Mouse (Mus musculus) megakaryocyte, adult 5-6 weeks (primary cell): ENCODE measurements around the gene Fam19a3. TPM values are rescaled to one million over a fixed set of nuclear protein-coding genes. Genes with fewer than 3 reads are reported as not detected.

Source experiments
- ATAC-seq: 2 replicates; pipeline ENCODE4 v1.8.0; 2016; ENCODE audit warnings: mild to moderate bottlenecking, inconsistent platforms; ENCODE audit not compliant: poor library complexity, severe bottlenecking
- total RNA-seq, 2 experiments: library from RNA; stranded (forward) in 1 of 2; stranded (reverse) in 1 of 2; fragments of 153-499, 151-499 nt in 1 of 2; fragments of 221-1000, 200-1000 nt in 1 of 2; gene quantifications; 2 replicates each; pipeline versions ENCODE4 v1.2.3 to v1.2.4; 2015 to 2017

Gene Fam19a3
- total RNA-seq, 2 experiments from 2014 or later, result not detected

DNA sequence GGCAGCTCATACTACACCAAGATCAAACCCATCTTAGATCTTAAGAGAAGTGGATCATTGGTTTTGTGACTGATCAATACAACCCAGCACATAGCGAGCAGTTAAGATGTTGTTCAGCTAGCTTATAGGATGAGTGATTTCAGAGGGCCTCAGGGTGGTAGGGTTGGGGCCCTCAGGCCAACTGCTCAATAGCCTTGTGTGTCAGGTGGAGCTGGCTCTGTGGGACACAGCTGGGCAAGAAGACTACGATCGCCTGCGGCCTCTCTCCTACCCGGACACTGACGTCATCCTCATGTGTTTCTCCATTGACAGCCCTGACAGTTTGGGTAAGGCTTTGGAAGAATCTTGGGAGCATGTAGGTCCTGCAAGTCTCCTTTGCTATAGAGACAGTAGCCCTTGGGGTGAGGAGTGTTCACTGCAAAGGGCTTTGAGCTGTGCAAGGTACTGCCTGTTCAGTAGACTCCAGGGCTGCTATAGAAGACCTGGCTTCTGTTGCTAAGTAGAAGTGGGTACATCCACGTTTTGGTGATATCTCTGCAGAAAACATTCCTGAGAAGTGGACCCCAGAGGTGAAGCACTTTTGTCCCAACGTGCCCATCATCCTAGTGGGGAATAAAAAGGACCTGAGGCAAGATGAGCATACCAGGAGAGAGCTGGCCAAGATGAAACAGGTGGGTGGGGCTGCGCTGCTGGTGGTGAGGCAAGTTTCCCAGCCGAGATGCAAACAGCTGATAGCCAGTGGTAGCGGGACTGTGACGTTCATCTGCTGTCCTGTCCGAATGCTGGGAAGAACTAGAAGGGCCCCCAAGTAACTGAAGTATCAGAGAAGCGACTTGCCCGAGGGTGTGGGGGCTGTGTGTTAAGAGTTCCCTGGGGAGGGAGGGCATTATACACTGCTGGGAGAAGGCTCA is 11.0 kb upstream of the Fam19a3 start:
- ATAC-seq, result no peak

DNA sequence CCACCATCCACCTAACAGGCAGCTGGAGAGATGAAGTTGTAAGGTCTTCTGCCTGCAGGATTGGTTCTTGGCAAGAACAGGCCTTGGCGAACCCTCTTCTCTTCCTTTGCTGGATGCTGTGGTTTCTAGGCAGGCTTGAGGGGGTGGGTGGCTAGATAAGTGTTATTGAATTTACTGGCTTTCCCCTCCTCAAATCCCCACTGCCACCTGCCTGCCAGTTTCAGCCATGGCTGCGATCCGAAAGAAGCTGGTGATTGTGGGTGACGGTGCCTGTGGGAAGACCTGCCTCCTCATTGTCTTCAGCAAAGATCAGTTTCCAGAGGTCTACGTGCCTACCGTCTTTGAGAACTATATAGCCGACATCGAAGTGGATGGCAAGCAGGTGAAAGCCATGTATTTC is 10.0 kb upstream of the Fam19a3 start:
- no peak for ATAC-seq

DNA sequence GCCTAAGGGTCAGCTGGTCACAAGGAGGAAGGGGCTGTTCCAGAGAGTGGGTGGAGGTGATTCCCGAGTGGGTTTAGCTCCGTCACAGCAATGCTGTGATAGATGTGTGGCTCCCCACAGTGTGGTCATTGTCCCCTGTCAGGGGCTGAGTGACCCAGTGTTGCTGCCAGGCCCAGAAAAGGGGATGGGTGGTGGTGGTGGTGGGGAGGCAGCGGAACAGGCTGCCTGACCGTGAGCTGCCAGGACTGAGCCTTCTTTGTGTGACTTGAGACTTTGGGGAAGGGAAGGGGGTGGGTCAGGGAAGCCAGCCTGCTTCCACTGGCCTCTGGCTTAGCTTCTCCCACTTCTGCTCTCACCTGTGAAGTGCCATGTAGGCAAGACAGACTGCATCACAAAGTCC is 9.4 kb upstream of the Fam19a3 start:
- ATAC-seq, result no peak

DNA sequence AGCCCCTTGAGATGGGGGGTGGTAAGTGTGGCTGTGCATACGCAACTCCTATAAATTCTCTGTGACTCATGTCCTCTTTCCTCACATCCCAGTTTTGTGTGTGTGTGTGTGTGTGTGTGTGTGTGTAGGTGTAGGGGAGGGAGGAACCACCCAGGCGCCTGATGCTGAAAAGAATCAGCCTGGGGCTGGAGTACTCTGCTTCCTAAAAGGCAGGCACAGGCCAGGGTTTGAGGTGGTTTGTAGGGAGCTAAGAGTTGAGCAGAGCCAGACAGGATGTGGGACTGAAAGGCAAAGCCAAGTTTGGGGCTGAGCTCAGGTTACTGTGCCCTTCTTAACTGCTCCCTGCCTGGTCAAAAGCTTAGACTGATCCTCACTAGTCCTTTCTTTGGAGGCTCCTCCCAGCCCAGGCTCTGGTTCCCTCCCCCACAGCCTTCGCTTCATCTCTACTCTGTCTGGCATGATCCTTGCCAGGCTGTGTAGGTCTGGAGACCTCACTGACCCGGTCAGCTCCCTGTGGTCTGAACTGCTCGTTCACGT is 8.8 kb upstream of the Fam19a3 start:
- ATAC-seq, result no peak

DNA sequence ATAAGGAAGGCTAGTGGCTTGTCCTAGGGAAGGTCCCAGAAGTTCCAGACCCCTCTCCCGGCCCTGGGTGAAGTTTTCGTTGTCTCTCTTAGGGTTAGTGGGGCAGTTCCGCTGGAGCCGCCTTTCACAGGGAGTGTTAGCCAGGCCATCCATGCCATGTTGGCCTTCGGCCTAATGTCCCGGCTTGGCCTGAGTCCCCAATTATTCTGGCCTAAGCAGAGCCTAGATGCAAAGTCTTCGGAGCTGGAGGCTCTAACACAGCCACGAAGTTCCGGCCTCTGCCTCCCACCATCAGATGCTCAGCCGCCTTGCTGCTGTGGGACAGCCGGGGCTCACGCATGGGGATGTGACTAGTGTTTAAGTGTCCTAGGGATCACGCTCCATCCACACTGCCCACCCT is 8.2 kb upstream of the Fam19a3 start:
- ATAC-seq, result no peak

GRCm38 (mm10) chr3:104789312-104789605 is 7.6 kb upstream of the Fam19a3 start:
- ATAC-seq, result no peak

DNA sequence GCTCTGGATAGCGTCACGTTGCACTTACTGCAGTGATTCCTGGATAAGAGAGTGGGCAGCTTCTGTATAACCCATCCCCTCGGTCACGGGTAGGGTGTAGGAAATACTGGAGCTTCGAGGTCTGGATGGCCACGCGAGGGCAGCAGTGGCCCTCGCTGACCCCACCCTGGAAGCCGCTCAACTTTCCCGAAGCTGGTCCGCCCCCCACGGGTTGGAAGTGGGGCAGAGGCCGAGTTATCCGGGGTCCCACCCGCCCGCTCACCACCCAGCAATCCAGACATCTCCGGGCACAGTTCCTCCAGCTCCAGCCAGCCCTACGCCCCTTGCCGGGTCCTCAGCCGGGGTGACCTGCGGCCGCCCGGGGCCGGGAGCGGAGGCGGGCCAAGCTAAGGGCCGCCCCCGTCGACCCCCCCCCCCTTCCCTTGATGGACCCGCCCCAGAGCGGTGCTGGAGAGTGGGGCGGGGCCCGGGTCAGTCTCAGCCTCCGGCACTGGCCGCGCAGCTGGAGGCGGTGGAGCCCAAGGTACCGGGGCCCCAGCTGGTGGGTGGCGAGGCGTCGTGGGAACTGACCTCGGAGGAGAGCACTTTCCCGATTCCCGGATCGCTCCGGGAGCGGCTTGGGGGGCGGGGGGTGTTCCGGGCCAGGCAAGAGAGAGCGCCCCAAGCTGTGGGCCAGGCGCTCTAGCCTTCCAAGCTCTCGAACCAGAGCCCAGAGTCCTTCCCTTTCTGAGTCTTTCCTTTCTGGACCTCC is 7.1 kb upstream of the Fam19a3 start:
- ATAC-seq, result peak; percentile 73

GRCm38 (mm10) chr3:104788075-104788474 is 6.4 kb upstream of the Fam19a3 start, which contains the start of gene Rhoc:
Rhoc (plus strand) TSS chr3:104788375.
- no peak for ATAC-seq

GRCm38 (mm10) chr3:104785284-104785683 is 3.6 kb upstream of the Fam19a3 start:
- ATAC-seq, result no peak

- ATAC-seq, result no peak
Observed at GRCm38 (mm10) chr3:104783971-104784500, 2.4 kb upstream of the Fam19a3 start.

DNA sequence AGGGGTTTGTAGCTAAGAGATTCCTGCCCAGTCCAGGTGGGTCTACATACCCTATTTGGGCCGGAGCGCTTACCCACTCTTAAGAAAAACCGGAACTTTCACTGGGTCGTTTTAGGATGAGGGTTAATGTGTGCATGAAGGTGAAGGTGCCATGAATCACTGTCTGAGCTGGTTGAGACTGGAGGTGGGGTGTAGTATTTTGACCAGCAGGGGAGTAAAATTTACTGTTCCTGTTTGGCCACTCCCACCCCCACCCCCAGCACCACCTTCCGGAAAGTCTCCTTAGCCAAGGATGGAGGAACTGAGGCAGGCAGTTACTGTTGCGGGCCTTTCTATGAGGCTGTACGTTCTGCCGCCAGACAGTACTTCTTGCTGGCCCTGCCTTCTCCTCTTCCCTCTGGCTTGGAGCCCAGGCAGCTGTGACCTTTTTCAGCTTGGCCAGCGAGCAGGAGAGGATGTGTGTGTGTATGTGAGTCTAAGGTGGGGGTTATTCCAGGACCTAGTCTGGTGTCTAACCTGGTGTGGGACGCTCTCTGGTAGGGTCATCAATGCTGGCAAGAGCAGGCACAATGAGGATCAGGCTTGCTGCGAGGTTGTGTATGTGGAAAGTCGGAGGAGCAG is 531 bp upstream of the Fam19a3 start:
- ATAC-seq, result 0 out of 2 replicates have a peak, but pooled peaks have one; percentile 7

- ATAC-seq, result peak; percentile 46
Observed at GRCm38 (mm10) chr3:104780561-104781420, 849 bp downstream of the Fam19a3 start, which contains the start of gene Ppm1j. Ppm1j (plus strand) TSS chr3:104781056.

GRCm38 (mm10) chr3:104779949-104780348 is 1.7 kb downstream of the Fam19a3 start:
- ATAC-seq, result peak; percentile 51; the same call in 1 of the 2 replicates

- ATAC-seq, result no peak
Observed at GRCm38 (mm10) chr3:104777342-104777741, 4.3 kb downstream of the Fam19a3 start.

DNA sequence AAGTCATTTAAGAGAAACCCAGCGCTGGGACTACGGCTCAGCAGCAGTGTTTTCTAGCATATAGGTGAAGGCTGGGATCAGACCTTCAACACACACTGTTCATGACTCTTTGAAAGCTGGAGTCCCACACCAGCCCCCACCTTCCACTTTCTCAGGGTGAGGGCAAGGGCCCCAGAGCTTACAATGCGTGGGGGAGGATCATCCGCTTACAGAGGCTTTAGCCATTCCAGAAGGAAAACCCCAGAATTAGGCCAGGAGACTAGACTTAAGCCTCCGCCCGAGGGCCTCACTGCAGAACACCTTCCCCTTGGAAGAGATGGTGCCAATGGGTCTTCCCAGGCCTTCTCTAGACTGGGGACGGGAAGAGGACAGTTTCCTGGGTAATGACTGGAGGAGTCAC is 8.3 kb downstream of the Fam19a3 start:
- ATAC-seq, result no peak

DNA sequence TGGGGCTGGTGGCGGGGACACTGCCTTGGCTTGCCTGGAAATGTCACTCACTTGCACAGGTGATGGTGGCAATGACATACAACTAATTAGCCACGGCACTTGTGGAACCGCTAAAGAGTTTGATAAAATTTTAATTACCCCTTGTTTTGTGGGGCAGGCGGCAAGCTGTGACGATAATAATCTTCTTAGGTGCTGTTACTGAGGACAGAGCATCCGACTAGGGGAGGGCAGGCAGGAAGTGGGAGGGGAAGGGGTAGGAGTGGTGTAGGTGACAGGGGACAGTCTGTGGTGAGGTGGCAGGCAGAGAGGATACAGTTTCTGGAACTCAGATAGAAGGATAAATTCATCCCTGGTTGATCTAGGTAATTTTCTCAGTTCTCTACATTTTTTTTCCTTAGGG is 10.2 kb downstream of the Fam19a3 start:
- peak; percentile 73 for ATAC-seq

GRCm38 (mm10) chr3:104770918-104771317 is 10.7 kb downstream of the Fam19a3 start:
- ATAC-seq, result no peak

DNA sequence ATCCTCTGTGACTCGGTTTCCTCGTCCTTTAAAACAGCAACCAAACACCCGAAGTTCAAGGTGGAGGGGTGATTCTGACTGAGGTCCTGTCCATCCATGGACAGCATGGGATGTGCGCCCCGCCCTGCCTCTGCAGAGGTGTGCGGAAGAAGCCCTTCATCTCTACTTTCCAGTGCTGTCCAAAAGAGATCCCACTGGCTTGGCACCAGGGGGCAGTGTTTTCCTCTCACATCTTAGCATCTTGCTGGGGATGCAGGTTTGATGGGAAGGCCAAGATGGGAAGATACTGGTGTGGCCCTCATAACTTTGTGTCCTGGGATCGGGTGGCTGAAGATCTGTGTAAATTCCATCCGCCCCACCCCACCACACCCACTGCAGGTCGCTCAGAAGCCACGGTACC is 11.6 kb downstream of the Fam19a3 start:
- peak; percentile 55 for ATAC-seq

DNA sequence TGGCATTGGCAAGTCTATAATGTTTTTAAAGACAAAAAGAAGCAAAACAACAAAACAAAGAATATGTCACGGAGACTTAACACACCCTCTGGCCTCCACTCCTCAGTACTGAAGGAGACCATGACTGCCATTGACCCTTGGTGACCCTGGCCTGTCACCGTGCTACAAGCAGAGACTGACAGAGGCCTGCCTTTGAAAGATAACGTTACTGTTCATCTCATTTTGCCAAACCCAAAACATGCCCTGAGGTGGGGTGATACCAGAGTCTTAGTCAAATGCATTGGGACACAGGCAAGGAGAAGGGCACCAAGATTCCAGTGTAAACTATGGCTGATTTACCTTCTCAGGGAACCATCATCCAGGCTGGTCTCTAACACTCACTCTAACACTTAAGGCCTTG is 12.5 kb downstream of the Fam19a3 start:
- ATAC-seq, result no peak

DNA sequence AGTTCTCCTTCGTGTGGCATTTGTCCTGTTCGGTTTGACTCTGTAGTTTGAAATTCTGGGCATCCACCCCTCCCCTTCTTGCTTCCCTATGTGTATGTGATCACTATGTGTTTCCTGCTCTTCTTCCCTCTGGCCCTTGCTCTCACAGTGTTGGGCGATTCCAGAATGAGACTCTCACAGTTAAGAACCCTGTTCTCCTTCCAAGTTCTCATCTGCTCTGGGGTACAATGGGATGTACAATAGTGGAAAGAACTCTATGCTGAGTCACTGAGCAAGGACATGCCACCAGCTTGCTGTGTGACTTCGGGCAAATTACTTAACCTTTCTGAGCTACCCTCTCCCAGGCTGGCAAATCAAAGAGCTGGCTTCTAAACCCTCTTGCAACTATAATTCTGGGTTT is 13.9 kb downstream of the Fam19a3 start:
- no peak for ATAC-seq
